Mouse (Mus musculus) hindbrain, postnatal 0 days (tissue): ENCODE data around the gene Pde4d. TPM values are rescaled to one million over a fixed set of nuclear protein-coding genes. Genes with fewer than 3 reads are reported as not detected.

Experiments used
- ATAC-seq: fragments of 200-750 bp; cut with Nextera tagmentation; 2 replicates; pipeline ENCODE4 v1.8.0; 2017; ENCODE audit warnings: mild to moderate bottlenecking, moderate TSS enrichment, moderate library complexity
- DNase-seq: peaks from one replicate; pipeline ENCODE4 v3.0.0-alpha.2; 2015; ENCODE audit warnings: low spot score
- H3K27ac ChIP-seq: fragments of 300-500 bp; sonication (generic); 2 replicates; pipeline ENCODE4 v1.5.1; 2014; ENCODE audit warnings: mild to moderate bottlenecking
- H3K27me3 ChIP-seq: fragments of 300-500 bp; sonication (generic); 2 replicates; pipeline ENCODE4 v1.6.1; 2014; ENCODE audit warnings: low read length, mixed read lengths; ENCODE audit not compliant: insufficient read depth
- H3K36me3 ChIP-seq: fragments of 300-500 bp; sonication (generic); 2 replicates; pipeline ENCODE4 v1.6.1; 2014; ENCODE audit warnings: low read length, mixed read lengths; ENCODE audit not compliant: insufficient read depth
- H3K4me1 ChIP-seq: fragments of 300-500 bp; sonication (generic); 2 replicates; pipeline ENCODE4 v1.6.1; 2014; ENCODE audit warnings: antibody characterized with exemption, low read length, mixed read lengths; ENCODE audit not compliant: insufficient read depth
- H3K4me2 ChIP-seq: fragments of 300-500 bp; sonication (generic); 2 replicates; pipeline ENCODE4 v1.6.1; 2014; ENCODE audit warnings: low read depth, mild to moderate bottlenecking, low read length, moderate library complexity, mixed read lengths
- H3K4me3 ChIP-seq: fragments of 300-500 bp; sonication (generic); 2 replicates; pipeline ENCODE4 v1.5.1; 2014; ENCODE audit warnings: low read length
- H3K9ac ChIP-seq: fragments of 300-500 bp; sonication (generic); replicated peaks from 2 replicates; pipeline ENCODE4 v1.6.1; 2014; ENCODE audit warnings: mild to moderate bottlenecking, low read length, moderate library complexity, mixed read lengths
- H3K9me3 ChIP-seq: fragments of 300-500 bp; sonication (generic); 2 replicates; pipeline ENCODE4 v1.6.1; 2016; ENCODE audit warnings: low read length, mixed read lengths
- CTCF ChIP-seq: IDR thresholded peaks from 2 replicates; pipeline ENCODE4 v1.5.1; 2016; ENCODE audit warnings: antibody characterized with exemption, control low read depth, low read depth
- WGBS: fragments of 180-500 bp; shearing (Covaris S2); extraction: QIAGEN DNeasy Blood & Tissue Kit; methylation state at CpG from one replicate; pipeline ENCODE4 v1.1.7; 2014; 5-methylcytosine and 5-hydroxymethylcytosine counted together
- polyA plus RNA-seq: library from polyadenylated mRNA; unstranded; fragments of >200 nt; fragmentation: Nextera tagmentation; extraction: Ambion mirVana; gene quantifications from 2 replicates; pipeline ENCODE4 v1.2.1, GENCODE M21; 2015
- total RNA-seq: library from RNA; depleted of rRNA; stranded (reverse); fragments of >200 nt; gene quantifications from 2 replicates; pipeline ENCODE4 v1.2.3, GENCODE M21; 2014

Gene Pde4d
- total and polyA plus RNA-seq, 2 experiments from 2014 or later: 19.3 to 77.1 TPM

DNA sequence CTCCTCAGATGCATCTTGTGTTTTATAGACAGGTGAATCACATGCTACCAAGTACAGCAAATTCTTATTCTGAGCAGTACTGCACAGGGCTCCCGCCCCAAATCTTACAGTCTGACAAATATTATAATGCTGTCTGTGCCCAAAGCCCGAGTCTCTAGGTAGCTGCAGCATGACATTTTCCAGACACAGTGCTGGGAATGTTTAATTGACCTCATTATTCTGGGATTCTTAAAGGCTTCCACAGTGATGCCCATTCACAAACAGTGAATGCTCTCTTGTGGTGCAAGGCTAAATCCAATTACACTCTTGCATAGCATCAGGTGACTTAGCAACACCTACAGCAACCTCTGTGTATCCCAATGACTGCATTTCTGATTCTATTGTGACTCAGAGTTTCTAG is 549.0 kb downstream of the Pde4d start:
- H3K4me3 ChIP-seq: no peak overlapping the region
- no peaks in the 10 kb centered on the region for H3K27me3 ChIP-seq
- H3K9me3 ChIP-seq: no peaks in the 10 kb centered on the region
- TF ChIP-seq CTCF: no peak
- no peaks in the 10 kb centered on the region for H3K4me1 ChIP-seq
- ATAC-seq (no peak), DNase-seq (peak; percentile 15)
- no peak overlapping the region for H3K4me2 ChIP-seq
- WGBS: 33% methylated on average over 2 of the region's 2 CpGs
- H3K27ac ChIP-seq: no peak overlapping the region
- no peaks in the 10 kb centered on the region for H3K36me3 ChIP-seq
- no peak overlapping the region for H3K9ac ChIP-seq

- no peak overlapping the region for H3K27ac ChIP-seq
- no peaks in the 10 kb centered on the region for H3K4me1 ChIP-seq
- no peaks in the 10 kb centered on the region for H3K27me3 ChIP-seq
- no peaks in the 10 kb centered on the region for H3K9me3 ChIP-seq
- H3K4me2 ChIP-seq: no peak overlapping the region
- no peak overlapping the region for H3K4me3 ChIP-seq
- no peaks in the 10 kb centered on the region for H3K36me3 ChIP-seq
- TF ChIP-seq CTCF: no peak
- no peak for ATAC-seq
- 16% methylated on average over 1 of the region's 1 CpGs for WGBS
- H3K9ac ChIP-seq: no peak overlapping the region
- DNase-seq: peak; percentile 13
These were observed 575.0 kb downstream of the Pde4d start for GRCm38 (mm10) chr13:109024703-109025102.

DNA sequence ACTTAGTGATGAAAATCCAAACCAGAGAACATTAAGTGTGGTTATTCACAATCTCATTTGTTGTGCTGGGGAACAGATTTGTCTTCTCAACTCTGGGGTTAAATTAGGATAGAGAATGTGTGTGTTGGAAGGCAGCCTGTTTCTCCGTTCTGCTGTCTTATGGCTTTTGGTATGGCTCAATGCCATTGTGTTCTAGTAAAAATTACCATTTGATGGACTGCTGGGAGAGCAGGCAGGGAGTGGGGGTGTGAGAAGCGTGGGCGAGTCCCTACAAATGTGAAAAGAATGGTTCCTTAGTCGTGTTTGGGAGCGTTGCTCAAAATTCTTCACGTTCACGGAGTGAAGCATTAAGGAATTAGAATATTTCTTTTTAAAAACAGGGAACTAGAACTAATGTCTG is 597.4 kb downstream of the Pde4d start:
- no peak overlapping the region for H3K4me2 ChIP-seq
- TF ChIP-seq CTCF: no peak
- H3K27ac ChIP-seq: no peak overlapping the region
- DNase-seq (peak; percentile 27), ATAC-seq (no peak)
- no peaks in the 10 kb centered on the region for H3K9me3 ChIP-seq
- no peak overlapping the region for H3K4me3 ChIP-seq
- H3K4me1 ChIP-seq: no peaks in the 10 kb centered on the region
- WGBS: 35% methylated on average over 7 of the region's 7 CpGs
- no peaks in the 10 kb centered on the region for H3K36me3 ChIP-seq
- no peak overlapping the region for H3K9ac ChIP-seq
- H3K27me3 ChIP-seq: no peaks in the 10 kb centered on the region

GRCm38 (mm10) chr13:109052805-109053204 is 603.1 kb downstream of the Pde4d start:
- H3K27me3 ChIP-seq: no peaks in the 10 kb centered on the region
- peak overlapping the region; percentile 62 for H3K27ac ChIP-seq
- no peaks in the 10 kb centered on the region for H3K4me1 ChIP-seq
- peak; percentile 54 for ATAC-seq
- H3K9me3 ChIP-seq: no peaks in the 10 kb centered on the region
- no peak for TF ChIP-seq CTCF
- WGBS: 41% methylated on average over 2 of the region's 2 CpGs
- peak overlapping the region; percentile 41 for H3K4me2 ChIP-seq
- no peak overlapping the region for H3K9ac ChIP-seq
- DNase-seq: peak; percentile 3
- H3K36me3 ChIP-seq: no peaks in the 10 kb centered on the region
- no peak overlapping the region; the same call in 1 of the 2 replicates for H3K4me3 ChIP-seq

DNA sequence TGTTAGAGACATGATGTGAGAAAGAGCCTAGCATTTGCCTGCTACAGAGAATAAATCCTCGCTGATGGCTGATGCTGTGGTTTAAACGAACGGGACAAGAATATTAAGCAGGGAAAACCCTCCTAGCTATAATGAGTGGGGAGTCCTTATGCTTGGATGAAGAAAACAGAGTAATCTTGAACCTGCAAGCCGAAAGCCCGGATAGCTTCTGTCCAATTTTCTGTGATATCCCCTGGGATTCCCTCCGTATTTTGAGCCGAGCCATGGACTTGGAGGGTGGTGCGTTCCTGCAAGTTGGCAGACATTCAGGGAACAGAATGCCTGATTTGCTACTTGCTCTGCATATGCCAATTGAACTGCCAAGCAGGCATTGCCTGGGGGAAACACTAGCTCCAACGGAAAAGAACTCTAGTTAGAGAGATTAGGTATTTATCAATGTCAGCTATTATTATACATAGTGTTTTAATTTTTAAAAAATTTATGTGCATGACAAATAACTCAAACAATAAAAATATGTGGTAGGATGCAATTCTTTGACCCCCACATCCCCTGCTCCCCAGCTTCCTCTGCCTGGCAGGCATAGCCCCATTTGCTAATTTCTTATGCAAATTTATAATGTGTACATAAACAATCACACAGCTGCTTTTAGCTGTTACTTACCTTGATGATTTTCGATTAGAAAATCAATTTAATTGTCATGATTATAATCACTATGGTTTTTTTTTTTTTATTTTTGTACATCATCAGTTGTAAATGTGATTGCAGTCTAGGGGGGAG is 603.7 kb downstream of the Pde4d start:
- no peak for TF ChIP-seq CTCF
- WGBS: 10% methylated on average over 10 of the region's 10 CpGs

DNA sequence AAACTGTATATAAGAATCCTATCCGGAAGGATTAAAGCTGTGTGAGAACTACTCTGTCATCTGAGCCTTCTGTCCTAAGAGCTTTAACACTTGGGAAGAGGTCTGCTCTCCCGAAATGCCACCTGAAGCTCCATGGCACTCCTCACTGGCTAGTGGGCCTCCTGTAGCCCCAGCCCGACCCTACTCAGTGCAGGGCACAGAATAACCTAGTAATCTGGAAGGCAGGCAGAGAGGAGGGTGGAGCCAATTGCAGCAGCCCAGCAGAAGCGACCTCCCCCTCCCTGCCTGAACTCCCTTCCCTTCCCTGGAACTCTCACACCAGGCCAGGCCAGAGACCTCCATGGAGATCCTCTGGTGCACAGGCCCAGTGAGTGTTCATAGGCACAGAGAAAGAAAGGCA is 608.3 kb downstream of the Pde4d start:
- no peak for ATAC-seq
- H3K9me3 ChIP-seq: no peaks in the 10 kb centered on the region
- no peak overlapping the region for H3K4me2 ChIP-seq
- H3K9ac ChIP-seq: no peak overlapping the region
- H3K27ac ChIP-seq: no peak overlapping the region
- DNase-seq: no peak
- no peaks in the 10 kb centered on the region for H3K4me1 ChIP-seq
- no peak overlapping the region for H3K4me3 ChIP-seq
- TF ChIP-seq CTCF: no peak
- 40% methylated on average over 4 of the region's 4 CpGs for WGBS
- no peaks in the 10 kb centered on the region for H3K27me3 ChIP-seq
- no peaks in the 10 kb centered on the region for H3K36me3 ChIP-seq

More for the DNA sequence above, 603.7 kb downstream of the Pde4d start:
- peak overlapping the region; percentile 1; the same call in 1 of the 2 replicates for H3K4me3 ChIP-seq
- peak overlapping the region; percentile 41 for H3K4me2 ChIP-seq
- H3K36me3 ChIP-seq: no peaks in the 10 kb centered on the region
- H3K9me3 ChIP-seq: no peaks in the 10 kb centered on the region
- no peaks in the 10 kb centered on the region for H3K27me3 ChIP-seq
- peak; percentile 93 for DNase-seq
- H3K27ac ChIP-seq: peak overlapping the region; percentile 62
- no peak overlapping the region for H3K9ac ChIP-seq
- ATAC-seq: peak; percentile 95
- H3K4me1 ChIP-seq: no peaks in the 10 kb centered on the region

- peak overlapping the region; percentile 3; the same call in 1 of the 2 replicates for H3K27ac ChIP-seq
- TF ChIP-seq CTCF: no peak
- no peaks in the 10 kb centered on the region for H3K36me3 ChIP-seq
- no peak overlapping the region for H3K4me2 ChIP-seq
- H3K4me3 ChIP-seq: no peak overlapping the region
- no peak overlapping the region for H3K9ac ChIP-seq
- peak; percentile 16 for DNase-seq
- ATAC-seq: peak; percentile 76
- no peaks in the 10 kb centered on the region for H3K27me3 ChIP-seq
- H3K4me1 ChIP-seq: no peaks in the 10 kb centered on the region
- no peaks in the 10 kb centered on the region for H3K9me3 ChIP-seq
- WGBS: 58% methylated on average over 4 of the region's 4 CpGs
These were observed 616.9 kb downstream of the Pde4d start for GRCm38 (mm10) chr13:109066581-109067159.
